Mouse (Mus musculus) megakaryocyte, embryonic 14.5 days (primary cell): Measurements from ENCODE around the gene Mff.

Source experiments
- FLI1 ChIP-seq: IDR thresholded peaks from 2 replicates; pipeline ENCODE4 v1.6.1; 2012; ENCODE audit warnings: low read length, inconsistent platforms, mixed read lengths
- GATA1 ChIP-seq: IDR thresholded peaks from 3 replicates; pipeline ENCODE4 v1.6.1; 2012; ENCODE audit warnings: mixed read lengths, low read length, inconsistent platforms, borderline replicate concordance

DNA sequence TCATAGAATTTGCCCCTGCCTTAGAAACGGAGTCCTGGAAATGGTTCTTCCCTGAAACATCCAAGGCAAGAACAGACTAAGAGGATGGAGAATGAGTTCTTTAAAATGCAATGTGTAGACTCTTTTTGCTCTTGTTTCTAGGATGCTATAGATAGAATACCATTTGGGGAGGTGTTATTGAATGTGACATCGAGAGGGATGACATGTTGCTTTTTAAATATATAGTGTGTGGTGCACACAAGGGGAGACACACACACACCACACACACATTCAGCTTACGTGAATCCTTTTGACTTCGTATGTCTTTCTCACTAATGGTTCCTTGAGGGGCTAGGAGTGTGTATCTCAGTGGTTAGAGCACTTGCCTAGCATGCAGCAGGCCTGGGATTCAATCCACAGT, 50.6 kb downstream of the Mff start:
- no peak for TF ChIP-seq FLI1
- no peak for TF ChIP-seq GATA1
